Mouse (Mus musculus) embryonic facial prominence, embryonic 15.5 days (tissue): ENCODE results near the gene Gm29609. TPM values are rescaled to one million over a fixed set of nuclear protein-coding genes. Genes with fewer than 3 reads are reported as not detected.

Source experiments
- ATAC-seq: fragments of 200-750 bp; cut with Nextera tagmentation; 2 replicates; pipeline ENCODE4 v1.8.0; 2017; ENCODE audit warnings: low read depth, moderate TSS enrichment; ENCODE audit not compliant: insufficient number of reproducible peaks, low FRiP score, low TSS enrichment
- H3K27ac ChIP-seq: fragments of 300-500 bp; sonication (generic); replicated peaks from 2 replicates; pipeline ENCODE4 v1.5.1; 2015; ENCODE audit warnings: mild to moderate bottlenecking, inconsistent platforms
- H3K27me3 ChIP-seq: fragments of 300-500 bp; sonication (generic); 2 replicates; pipeline ENCODE4 v1.6.1; 2015; ENCODE audit warnings: inconsistent platforms
- H3K36me3 ChIP-seq: fragments of 300-500 bp; sonication (generic); 2 replicates; pipeline ENCODE4 v1.6.1; 2015; ENCODE audit warnings: mild to moderate bottlenecking, inconsistent platforms
- H3K4me1 ChIP-seq: fragments of 300-500 bp; sonication (generic); 2 replicates; pipeline ENCODE4 v1.6.1; 2015; ENCODE audit warnings: inconsistent platforms
- H3K4me2 ChIP-seq: fragments of 300-500 bp; sonication (generic); replicated peaks from 2 replicates; pipeline ENCODE4 v1.6.1; 2015; ENCODE audit warnings: mild to moderate bottlenecking, inconsistent platforms
- H3K4me3 ChIP-seq: fragments of 300-500 bp; sonication (generic); replicated peaks from 2 replicates; pipeline ENCODE4 v1.5.1; 2015; ENCODE audit warnings: mild to moderate bottlenecking, inconsistent platforms
- H3K9ac ChIP-seq: fragments of 300-500 bp; sonication (generic); 2 replicates; pipeline ENCODE4 v1.6.1; 2015; ENCODE audit warnings: inconsistent platforms
- H3K9me3 ChIP-seq: fragments of 300-500 bp; sonication (generic); replicated peaks from 2 replicates; pipeline ENCODE4 v1.6.1; 2016; ENCODE audit warnings: inconsistent platforms
- WGBS: fragments of 180-500 bp; shearing (Covaris S2); methylation state at CpG from one replicate; pipeline ENCODE4 v1.1.7; 2015; 5-methylcytosine and 5-hydroxymethylcytosine counted together
- polyA plus RNA-seq: library from polyadenylated mRNA; unstranded; fragments of >200 nt; fragmentation: Nextera tagmentation; extraction: Ambion mirVana; gene quantifications from 2 replicates; pipeline ENCODE4 v1.2.1, GENCODE M21; 2015

Gene Gm29609
- polyA plus RNA-seq, 1 experiment from 2014 or later: 3.0 TPM

- Histone ChIP-seq H3K9me3 (peaks cover 4% of the 10 kb centered on the region; the same call in 1 of the 2 replicates), H3K36me3 (peaks cover 62% of the 10 kb centered on the region), H3K4me2 (no peak overlapping the region), H3K4me3 (no peak overlapping the region), H3K27ac (no peak overlapping the region), H3K27me3 (no peaks in the 10 kb centered on the region), H3K4me1 (peaks cover 26% of the 10 kb centered on the region), H3K9ac (no peak overlapping the region)
- no peak for ATAC-seq
- WGBS: 93% methylated on average over 12 of the region's 12 CpGs
Measured at GRCm38 (mm10) chr5:31197072-31197471, 17.4 kb upstream of the Gm29609 start.

- Histone ChIP-seq H3K27me3 (no peaks in the 10 kb centered on the region), H3K4me3 (no peak overlapping the region), H3K4me1 (peaks cover 33% of the 10 kb centered on the region), H3K27ac (no peak overlapping the region; the same call in 1 of the 2 replicates), H3K9me3 (peaks cover 4% of the 10 kb centered on the region; the same call in 1 of the 2 replicates), H3K4me2 (no peak overlapping the region), H3K36me3 (peaks cover 62% of the 10 kb centered on the region), H3K9ac (no peak overlapping the region)
- no peak for ATAC-seq
- WGBS: 91% methylated on average over 10 of the region's 10 CpGs
Measured at GRCm38 (mm10) chr5:31196207-31196606, 16.5 kb upstream of the Gm29609 start.

- Histone ChIP-seq H3K27ac (no peak overlapping the region), H3K4me1 (peaks cover 32% of the 10 kb centered on the region), H3K4me2 (no peak overlapping the region), H3K36me3 (peaks cover 66% of the 10 kb centered on the region), H3K27me3 (no peaks in the 10 kb centered on the region), H3K9ac (no peak overlapping the region), H3K9me3 (peaks cover 4% of the 10 kb centered on the region; the same call in 1 of the 2 replicates), H3K4me3 (no peak overlapping the region)
- 90% methylated on average over 4 of the region's 4 CpGs for WGBS
- ATAC-seq: no peak
Measured at GRCm38 (mm10) chr5:31195671-31196070, 16.0 kb upstream of the Gm29609 start.

- Histone ChIP-seq H3K36me3 (peaks cover 67% of the 10 kb centered on the region), H3K9ac (no peak overlapping the region), H3K9me3 (no peaks in the 10 kb centered on the region), H3K4me3 (peak overlapping the region; percentile 71; the same call in 1 of the 2 replicates), H3K4me1 (peaks cover 25% of the 10 kb centered on the region), H3K27me3 (no peaks in the 10 kb centered on the region), H3K4me2 (peak overlapping the region; percentile 77), H3K27ac (no peak overlapping the region)
- 87% methylated on average over 16 of the region's 16 CpGs for WGBS
- no peak for ATAC-seq
Measured at GRCm38 (mm10) chr5:31194486-31195485, 15.1 kb upstream of the Gm29609 start.

- peaks cover 65% of the 10 kb centered on the region for H3K36me3 ChIP-seq
- no peaks in the 10 kb centered on the region for H3K27me3 ChIP-seq
- H3K4me3 ChIP-seq: peak overlapping the region; percentile 71
- H3K9me3 ChIP-seq: no peaks in the 10 kb centered on the region
- H3K27ac ChIP-seq: peak overlapping the region; percentile 88
- 9% methylated on average over 25 of the region's 25 CpGs for WGBS
- 0 out of 2 replicates have a peak, but pooled peaks have one; percentile 2 for ATAC-seq
- peaks cover 25% of the 10 kb centered on the region for H3K4me1 ChIP-seq
- H3K9ac ChIP-seq: peak overlapping the region; percentile 79
- H3K4me2 ChIP-seq: peak overlapping the region; percentile 77
Measured at GRCm38 (mm10) chr5:31193631-31194281, 14.0 kb upstream of the Gm29609 start.

GRCm38 (mm10) chr5:31192939-31193630 lies 13.4 kb upstream of the Gm29609 start, which contains the start of the genes Snx17 and Eif2b4:
TSS of gene Snx17 (plus strand) at chr5:31193227.
TSS of gene Eif2b4 (minus strand) at chr5:31193430.
- WGBS: under 1% methylated on average over 47 of the region's 48 CpGs
- peak within 1 kb of the TSS; percentile 71 for H3K4me3 ChIP-seq
- H3K27ac ChIP-seq: peak within 1 kb of the TSS; percentile 88
- no peaks in the 10 kb centered on the region for H3K27me3 ChIP-seq
- peak within 1 kb of the TSS; percentile 79 for H3K9ac ChIP-seq
- peak within 1 kb of the TSS; percentile 77 for H3K4me2 ChIP-seq
- H3K9me3 ChIP-seq: no peaks in the 10 kb centered on the region
- peaks cover 25% of the 10 kb centered on the region for H3K4me1 ChIP-seq
- H3K36me3 ChIP-seq: peaks cover 65% of the 10 kb centered on the region
- peak; percentile 97 for ATAC-seq

- Histone ChIP-seq H3K36me3 (peaks cover 65% of the 10 kb centered on the region), H3K4me1 (peaks cover 25% of the 10 kb centered on the region), H3K27me3 (no peaks in the 10 kb centered on the region), H3K4me2 (peak overlapping the region; percentile 77), H3K27ac (peak overlapping the region; percentile 83), H3K4me3 (peak overlapping the region; percentile 71), H3K9ac (peak overlapping the region; percentile 79), H3K9me3 (no peaks in the 10 kb centered on the region)
- peak; percentile 59 for ATAC-seq
- WGBS: 14% methylated on average over 42 of the region's 42 CpGs
Measured at GRCm38 (mm10) chr5:31192045-31192938, 12.6 kb upstream of the Gm29609 start.

GRCm38 (mm10) chr5:31190201-31190600 lies 10.5 kb upstream of the Gm29609 start:
- H3K4me1 ChIP-seq: peaks cover 25% of the 10 kb centered on the region
- no peak overlapping the region for H3K27ac ChIP-seq
- H3K4me2 ChIP-seq: no peak overlapping the region
- no peaks in the 10 kb centered on the region for H3K27me3 ChIP-seq
- ATAC-seq: no peak
- no peaks in the 10 kb centered on the region for H3K9me3 ChIP-seq
- no peak overlapping the region for H3K9ac ChIP-seq
- WGBS: 90% methylated on average over 9 of the region's 9 CpGs
- peaks cover 51% of the 10 kb centered on the region for H3K36me3 ChIP-seq
- H3K4me3 ChIP-seq: no peak overlapping the region

- H3K4me2 ChIP-seq: no peak overlapping the region
- no peak for ATAC-seq
- peaks cover 13% of the 10 kb centered on the region for H3K4me1 ChIP-seq
- no peak overlapping the region for H3K27ac ChIP-seq
- H3K27me3 ChIP-seq: no peaks in the 10 kb centered on the region
- no peak overlapping the region for H3K4me3 ChIP-seq
- 76% methylated on average over 4 of the region's 4 CpGs for WGBS
- H3K36me3 ChIP-seq: peaks cover 43% of the 10 kb centered on the region
- no peaks in the 10 kb centered on the region for H3K9me3 ChIP-seq
- no peak overlapping the region for H3K9ac ChIP-seq
Measured at GRCm38 (mm10) chr5:31188223-31188840, 8.6 kb upstream of the Gm29609 start.

- WGBS: 62% methylated on average over 4 of the region's 4 CpGs
- Histone ChIP-seq H3K9me3 (no peaks in the 10 kb centered on the region), H3K4me3 (no peak overlapping the region), H3K36me3 (peaks cover 20% of the 10 kb centered on the region), H3K27me3 (no peaks in the 10 kb centered on the region), H3K27ac (no peak overlapping the region), H3K4me2 (no peak overlapping the region), H3K9ac (no peak overlapping the region), H3K4me1 (peaks cover 8% of the 10 kb centered on the region; the same call in 1 of the 2 replicates)
- ATAC-seq: no peak
Measured at GRCm38 (mm10) chr5:31183678-31184077, 4.0 kb upstream of the Gm29609 start.
